Mouse (Mus musculus) stomach, postnatal 0 days (tissue): ENCODE data around the gene Slc8a1. TPM values are rescaled to one million over a fixed set of nuclear protein-coding genes. Genes with fewer than 3 reads are reported as not detected.

ENCODE experiments used
- ATAC-seq: fragments of 200-750 bp; cut with Nextera tagmentation; 2 replicates; pipeline ENCODE4 v1.8.0; 2017; ENCODE audit not compliant: low FRiP score, low TSS enrichment
- DNase-seq: peaks from one replicate; pipeline ENCODE4 v3.0.0-alpha.2; 2016; ENCODE audit warnings: low spot score
- H3K27ac ChIP-seq: fragments of 300-500 bp; sonication (generic); replicated peaks from 2 replicates; pipeline ENCODE4 v1.5.1; 2014; ENCODE audit warnings: mild to moderate bottlenecking, control low read depth
- H3K27me3 ChIP-seq: fragments of 300-500 bp; sonication (generic); 2 replicates; pipeline ENCODE4 v1.6.1; 2014; ENCODE audit warnings: low read length; ENCODE audit not compliant: control insufficient read depth, insufficient read depth
- H3K36me3 ChIP-seq: fragments of 300-500 bp; sonication (generic); 2 replicates; pipeline ENCODE4 v1.6.1; 2014; ENCODE audit warnings: low read length, mixed read lengths; ENCODE audit not compliant: control insufficient read depth, insufficient read depth
- H3K4me1 ChIP-seq: fragments of 300-500 bp; sonication (generic); replicated peaks from 2 replicates; pipeline ENCODE4 v1.6.1; 2014; ENCODE audit warnings: antibody characterized with exemption; ENCODE audit not compliant: control insufficient read depth, insufficient read depth
- H3K4me2 ChIP-seq: fragments of 300-500 bp; sonication (generic); replicated peaks from 2 replicates; pipeline ENCODE4 v1.6.1; 2014; ENCODE audit warnings: low read depth, mild to moderate bottlenecking, control low read depth, moderate library complexity
- H3K4me3 ChIP-seq: fragments of 300-500 bp; sonication (generic); 2 replicates; pipeline ENCODE4 v1.5.1; 2014; ENCODE audit warnings: low read depth, low read length, control low read depth
- H3K9ac ChIP-seq: fragments of 300-500 bp; sonication (generic); 2 replicates; pipeline ENCODE4 v1.6.1; 2014; ENCODE audit warnings: mild to moderate bottlenecking, low read length, control low read depth, mixed read lengths
- H3K9me3 ChIP-seq: fragments of 300-500 bp; sonication (generic); 2 replicates; pipeline ENCODE4 v1.6.1; 2016; ENCODE audit warnings: low read length; ENCODE audit not compliant: control insufficient read depth
- CTCF ChIP-seq: IDR thresholded peaks from 2 replicates; pipeline ENCODE4 v1.5.1; 2016; ENCODE audit warnings: antibody characterized with exemption, low read depth, mild to moderate bottlenecking, moderate library complexity
- EP300 ChIP-seq: optimal IDR thresholded peaks from 2 replicates; pipeline ENCODE3; 2016; ENCODE audit warnings: antibody characterized with exemption
- WGBS: fragments of 180-500 bp; shearing (Covaris S2); extraction: QIAGEN DNeasy Blood & Tissue Kit; methylation state at CpG from one replicate; pipeline ENCODE4 v1.1.7; 2014; 5-methylcytosine and 5-hydroxymethylcytosine counted together
- polyA plus RNA-seq: library from polyadenylated mRNA; unstranded; fragments of >200 nt; fragmentation: Nextera tagmentation; extraction: Ambion mirVana; gene quantifications from 2 replicates; pipeline ENCODE4 v1.2.1, GENCODE M21; 2015

The Slc8a1 gene
- polyA plus RNA-seq, 1 experiment from 2014 or later = 3.1 TPM

GRCm38 (mm10) chr17:81528940-81529339, 209.2 kb downstream of the Slc8a1 start:
- ATAC-seq (no peak), DNase-seq (no peak)
- Histone ChIP-seq H3K4me2 (no peak overlapping the region), H3K9me3 (no peaks in the 10 kb centered on the region), H3K27ac (no peak overlapping the region), H3K9ac (no peak overlapping the region), H3K4me3 (no peak overlapping the region), H3K36me3 (no peaks in the 10 kb centered on the region), H3K27me3 (no peaks in the 10 kb centered on the region), H3K4me1 (no peaks in the 10 kb centered on the region)
- TF ChIP-seq EP300 (no peak), CTCF (no peak)
- 76% methylated on average over 4 of the region's 4 CpGs for WGBS

- no peak overlapping the region for H3K9ac ChIP-seq
- no peak overlapping the region for H3K4me2 ChIP-seq
- no peaks in the 10 kb centered on the region for H3K36me3 ChIP-seq
- no peak for DNase-seq
- WGBS = 89% methylated on average over 3 of the region's 3 CpGs
- H3K4me1 ChIP-seq = no peaks in the 10 kb centered on the region
- no peak overlapping the region for H3K27ac ChIP-seq
- H3K4me3 ChIP-seq = no peak overlapping the region
- H3K27me3 ChIP-seq = no peaks in the 10 kb centered on the region
- H3K9me3 ChIP-seq = no peaks in the 10 kb centered on the region
- ATAC-seq = no peak
- no peak for TF ChIP-seq EP300
- TF ChIP-seq CTCF = no peak
Observed at GRCm38 (mm10) chr17:81526463-81526862, 211.7 kb downstream of the Slc8a1 start.

DNA sequence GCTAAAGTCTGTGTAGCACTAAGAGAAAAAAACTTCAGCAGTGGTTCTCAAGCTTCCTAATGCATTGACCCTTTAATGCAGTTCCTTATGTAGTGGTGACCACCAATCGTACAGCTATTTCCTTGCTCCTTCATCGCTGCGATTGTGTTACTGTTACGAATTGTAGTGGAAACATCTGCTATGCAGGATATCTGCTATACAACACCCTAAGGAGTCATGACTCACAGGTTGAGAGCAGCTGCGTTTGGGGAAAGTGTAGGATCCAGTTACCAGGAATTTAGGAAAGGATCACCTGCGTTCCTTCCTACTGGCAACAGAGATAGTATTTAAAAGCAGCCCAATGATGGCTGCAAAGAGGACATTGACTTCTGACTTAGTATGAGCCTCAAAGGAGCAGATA, 213.4 kb downstream of the Slc8a1 start:
- H3K9me3 ChIP-seq = no peaks in the 10 kb centered on the region
- DNase-seq (no peak), ATAC-seq (no peak)
- 73% methylated on average over 6 of the region's 6 CpGs for WGBS
- no peak overlapping the region for H3K4me3 ChIP-seq
- H3K27me3 ChIP-seq = no peaks in the 10 kb centered on the region
- no peak overlapping the region for H3K4me2 ChIP-seq
- no peaks in the 10 kb centered on the region for H3K36me3 ChIP-seq
- H3K4me1 ChIP-seq = no peaks in the 10 kb centered on the region
- TF ChIP-seq CTCF (no peak), EP300 (no peak)
- no peak overlapping the region for H3K9ac ChIP-seq
- no peak overlapping the region for H3K27ac ChIP-seq

GRCm38 (mm10) chr17:81523943-81524342, 214.2 kb downstream of the Slc8a1 start:
- Histone ChIP-seq H3K9ac (no peak overlapping the region), H3K4me3 (no peak overlapping the region), H3K4me1 (no peaks in the 10 kb centered on the region), H3K36me3 (no peaks in the 10 kb centered on the region), H3K27ac (no peak overlapping the region), H3K9me3 (no peaks in the 10 kb centered on the region), H3K27me3 (no peaks in the 10 kb centered on the region), H3K4me2 (no peak overlapping the region)
- no peak for TF ChIP-seq CTCF
- no peak for TF ChIP-seq EP300
- WGBS = 58% methylated on average over 2 of the region's 2 CpGs
- ATAC-seq (no peak), DNase-seq (no peak)

- Histone ChIP-seq H3K27me3 (no peaks in the 10 kb centered on the region), H3K4me2 (no peak overlapping the region), H3K4me1 (no peaks in the 10 kb centered on the region), H3K9ac (no peak overlapping the region), H3K4me3 (no peak overlapping the region), H3K9me3 (no peaks in the 10 kb centered on the region), H3K36me3 (no peaks in the 10 kb centered on the region), H3K27ac (no peak overlapping the region)
- WGBS = 88% methylated on average over 10 of the region's 10 CpGs
- DNase-seq (no peak), ATAC-seq (no peak)
- TF ChIP-seq CTCF (no peak), EP300 (no peak)
Observed at GRCm38 (mm10) chr17:81518316-81519025, 219.7 kb downstream of the Slc8a1 start.

DNA sequence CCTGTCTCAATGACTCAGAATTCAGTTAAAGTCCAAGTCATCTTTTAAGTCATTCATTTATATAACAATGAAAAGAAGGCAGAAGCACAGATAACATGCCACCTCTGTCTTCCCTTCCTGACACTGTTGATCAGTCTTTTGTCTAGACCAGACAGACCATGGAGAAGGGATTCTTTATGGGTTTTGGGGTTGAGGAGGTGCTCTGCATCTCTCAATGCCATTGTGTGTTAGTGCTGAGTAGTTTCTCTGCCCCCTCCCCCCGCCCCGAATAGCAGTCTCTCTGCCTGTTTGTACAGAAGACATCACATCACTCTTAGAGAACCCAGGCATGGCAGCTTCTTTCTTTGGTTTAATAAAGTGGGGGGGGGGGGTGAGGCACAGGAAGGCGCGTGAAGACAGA, 222.0 kb downstream of the Slc8a1 start:
- H3K4me1 ChIP-seq = no peaks in the 10 kb centered on the region
- H3K4me3 ChIP-seq = no peak overlapping the region
- H3K27ac ChIP-seq = no peak overlapping the region
- ATAC-seq = no peak
- no peak overlapping the region for H3K9ac ChIP-seq
- no peak overlapping the region for H3K4me2 ChIP-seq
- H3K36me3 ChIP-seq = no peaks in the 10 kb centered on the region
- WGBS = 86% methylated on average over 4 of the region's 4 CpGs
- H3K9me3 ChIP-seq = no peaks in the 10 kb centered on the region
- no peak for DNase-seq
- no peaks in the 10 kb centered on the region for H3K27me3 ChIP-seq
- no peak for TF ChIP-seq CTCF
- TF ChIP-seq EP300 = no peak
